Mouse (Mus musculus): Measurements from ENCODE around the gene Lpar1. TPM values are rescaled to one million over a fixed set of nuclear protein-coding genes. Genes with fewer than 3 reads are reported as not detected.

Gene Lpar1
- polyA plus RNA-seq, 1 experiment from 2014 or later, result 115 TPM

GRCm38 (mm10) chr4:58469651-58470592 is 83.8 kb downstream of the Lpar1 start:
- Histone ChIP-seq H3K4me2 (ENCODE audit: low read depth, low read length) (no peak overlapping the region), H3K4me3 (ENCODE audit: low read depth, low read length) (no peak overlapping the region), H3K9me3 (ENCODE audit: control insufficient read depth, low read length) (no peaks in the 10 kb centered on the region), H3K4me1 (ENCODE audit: control insufficient read depth, insufficient read depth, low read length) (no peaks in the 10 kb centered on the region), H3K27me3 (replicated peaks; ENCODE audit: control insufficient read depth, insufficient read depth, low read length) (no peaks in the 10 kb centered on the region), H3K27ac (replicated peaks; ENCODE audit: low read depth, low read length) (no peak overlapping the region), H3K36me3 (ENCODE audit: control insufficient read depth, insufficient read depth, low read length) (no peaks in the 10 kb centered on the region), H3K9ac (ENCODE audit: low read depth, low read length) (no peak overlapping the region)
- DNase-seq (ENCODE audit: low spot score) (no peak), ATAC-seq (ENCODE audit: low read depth) (no peak)
- WGBS, result 89% methylated on average over 5 of the region's 5 CpGs

- Histone ChIP-seq H3K4me2 (ENCODE audit: low read depth, low read length) (no peak overlapping the region), H3K4me3 (ENCODE audit: low read depth, low read length) (no peak overlapping the region), H3K27me3 (replicated peaks; ENCODE audit: control insufficient read depth, insufficient read depth, low read length) (no peaks in the 10 kb centered on the region), H3K4me1 (ENCODE audit: control insufficient read depth, insufficient read depth, low read length) (no peaks in the 10 kb centered on the region), H3K9me3 (ENCODE audit: control insufficient read depth, low read length) (no peaks in the 10 kb centered on the region), H3K9ac (ENCODE audit: low read depth, low read length) (no peak overlapping the region), H3K36me3 (ENCODE audit: control insufficient read depth, insufficient read depth, low read length) (no peaks in the 10 kb centered on the region), H3K27ac (replicated peaks; ENCODE audit: low read depth, low read length) (no peak overlapping the region)
- WGBS, result 71% methylated on average over 7 of the region's 7 CpGs
- no peak for DNase-seq (ENCODE audit: low spot score)
- no peak for ATAC-seq (ENCODE audit: low read depth)
Observed at GRCm38 (mm10) chr4:58469035-58469434, 84.7 kb downstream of the Lpar1 start.

GRCm38 (mm10) chr4:58465586-58465985 is 88.1 kb downstream of the Lpar1 start:
- no peak for ATAC-seq (ENCODE audit: low read depth)
- H3K27ac ChIP-seq (replicated peaks; ENCODE audit: low read depth, low read length), result no peak overlapping the region
- H3K27me3 ChIP-seq (replicated peaks; ENCODE audit: control insufficient read depth, insufficient read depth, low read length), result no peaks in the 10 kb centered on the region
- no peak overlapping the region for H3K4me3 ChIP-seq (ENCODE audit: low read depth, low read length)
- H3K9ac ChIP-seq (ENCODE audit: low read depth, low read length), result no peak overlapping the region
- no peak for DNase-seq (ENCODE audit: low spot score)
- H3K4me1 ChIP-seq (ENCODE audit: control insufficient read depth, insufficient read depth, low read length), result peaks cover 4% of the 10 kb centered on the region; the same call in 1 of the 2 replicates
- 91% methylated on average over 5 of the region's 5 CpGs for WGBS
- no peaks in the 10 kb centered on the region for H3K9me3 ChIP-seq (ENCODE audit: control insufficient read depth, low read length)
- H3K36me3 ChIP-seq (ENCODE audit: control insufficient read depth, insufficient read depth, low read length), result no peaks in the 10 kb centered on the region
- no peak overlapping the region for H3K4me2 ChIP-seq (ENCODE audit: low read depth, low read length)

GRCm38 (mm10) chr4:58464390-58465164 is 89.1 kb downstream of the Lpar1 start:
- no peak overlapping the region for H3K4me2 ChIP-seq (ENCODE audit: low read depth, low read length)
- H3K4me3 ChIP-seq (ENCODE audit: low read depth, low read length), result no peak overlapping the region
- H3K9me3 ChIP-seq (ENCODE audit: control insufficient read depth, low read length), result no peaks in the 10 kb centered on the region
- no peaks in the 10 kb centered on the region for H3K36me3 ChIP-seq (ENCODE audit: control insufficient read depth, insufficient read depth, low read length)
- H3K27me3 ChIP-seq (replicated peaks; ENCODE audit: control insufficient read depth, insufficient read depth, low read length), result no peaks in the 10 kb centered on the region
- H3K4me1 ChIP-seq (ENCODE audit: control insufficient read depth, insufficient read depth, low read length), result peaks cover 4% of the 10 kb centered on the region; the same call in 1 of the 2 replicates
- 81% methylated on average over 13 of the region's 13 CpGs for WGBS
- ATAC-seq (ENCODE audit: low read depth), result peak; percentile 33; the same call in 1 of the 2 replicates
- no peak overlapping the region for H3K27ac ChIP-seq (replicated peaks; ENCODE audit: low read depth, low read length)
- DNase-seq (ENCODE audit: low spot score), result peak; percentile 37
- H3K9ac ChIP-seq (ENCODE audit: low read depth, low read length), result no peak overlapping the region

GRCm38 (mm10) chr4:58462990-58463389 is 90.7 kb downstream of the Lpar1 start:
- ATAC-seq (ENCODE audit: low read depth) (no peak), DNase-seq (ENCODE audit: low spot score) (no peak)
- H3K4me1 ChIP-seq (ENCODE audit: control insufficient read depth, insufficient read depth, low read length), result peaks cover 4% of the 10 kb centered on the region; the same call in 1 of the 2 replicates
- 0 out of 2 replicates have a peak, but pooled peaks cover 6% of the 10 kb centered on the region for H3K9me3 ChIP-seq (ENCODE audit: control insufficient read depth, low read length)
- H3K4me3 ChIP-seq (ENCODE audit: low read depth, low read length), result no peak overlapping the region
- no peak overlapping the region for H3K27ac ChIP-seq (replicated peaks; ENCODE audit: low read depth, low read length)
- H3K27me3 ChIP-seq (replicated peaks; ENCODE audit: control insufficient read depth, insufficient read depth, low read length), result no peaks in the 10 kb centered on the region
- 74% methylated on average over 5 of the region's 5 CpGs for WGBS
- no peak overlapping the region for H3K9ac ChIP-seq (ENCODE audit: low read depth, low read length)
- H3K36me3 ChIP-seq (ENCODE audit: control insufficient read depth, insufficient read depth, low read length), result peaks cover 3% of the 10 kb centered on the region; the same call in 1 of the 2 replicates
- no peak overlapping the region for H3K4me2 ChIP-seq (ENCODE audit: low read depth, low read length)

- Histone ChIP-seq H3K4me1 (ENCODE audit: control insufficient read depth, insufficient read depth, low read length) (peaks cover 4% of the 10 kb centered on the region; the same call in 1 of the 2 replicates), H3K36me3 (ENCODE audit: control insufficient read depth, insufficient read depth, low read length) (peaks cover 3% of the 10 kb centered on the region; the same call in 1 of the 2 replicates), H3K27ac (replicated peaks; ENCODE audit: low read depth, low read length) (no peak overlapping the region), H3K27me3 (replicated peaks; ENCODE audit: control insufficient read depth, insufficient read depth, low read length) (no peaks in the 10 kb centered on the region), H3K4me3 (ENCODE audit: low read depth, low read length) (no peak overlapping the region), H3K9me3 (ENCODE audit: control insufficient read depth, low read length) (0 out of 2 replicates have a peak, but pooled peaks cover 6% of the 10 kb centered on the region), H3K9ac (ENCODE audit: low read depth, low read length) (no peak overlapping the region), H3K4me2 (ENCODE audit: low read depth, low read length) (no peak overlapping the region)
- DNase-seq (ENCODE audit: low spot score) (no peak), ATAC-seq (ENCODE audit: low read depth) (no peak)
- 78% methylated on average over 2 of the region's 2 CpGs for WGBS
Observed at GRCm38 (mm10) chr4:58462586-58462985, 91.1 kb downstream of the Lpar1 start.

GRCm38 (mm10) chr4:58453334-58453733 is 100.4 kb downstream of the Lpar1 start:
- Histone ChIP-seq H3K4me1 (ENCODE audit: control insufficient read depth, insufficient read depth, low read length) (no peaks in the 10 kb centered on the region), H3K4me3 (ENCODE audit: low read depth, low read length) (no peak overlapping the region), H3K9ac (ENCODE audit: low read depth, low read length) (no peak overlapping the region), H3K36me3 (ENCODE audit: control insufficient read depth, insufficient read depth, low read length) (0 out of 2 replicates have a peak, but pooled peaks cover 3% of the 10 kb centered on the region), H3K27me3 (replicated peaks; ENCODE audit: control insufficient read depth, insufficient read depth, low read length) (no peaks in the 10 kb centered on the region), H3K9me3 (ENCODE audit: control insufficient read depth, low read length) (0 out of 2 replicates have a peak, but pooled peaks cover 5% of the 10 kb centered on the region), H3K4me2 (ENCODE audit: low read depth, low read length) (no peak overlapping the region), H3K27ac (replicated peaks; ENCODE audit: low read depth, low read length) (no peak overlapping the region)
- WGBS, result 52% methylated on average over 4 of the region's 4 CpGs
- peak; percentile 73 for DNase-seq (ENCODE audit: low spot score)
- ATAC-seq (ENCODE audit: low read depth), result 0 out of 2 replicates have a peak, but pooled peaks have one; percentile 30

- WGBS, result 89% methylated on average over 3 of the region's 3 CpGs
- Histone ChIP-seq H3K4me1 (ENCODE audit: control insufficient read depth, insufficient read depth, low read length) (no peaks in the 10 kb centered on the region), H3K4me3 (ENCODE audit: low read depth, low read length) (no peak overlapping the region), H3K27ac (replicated peaks; ENCODE audit: low read depth, low read length) (no peak overlapping the region), H3K9ac (ENCODE audit: low read depth, low read length) (no peak overlapping the region), H3K9me3 (ENCODE audit: control insufficient read depth, low read length) (no peaks in the 10 kb centered on the region), H3K27me3 (replicated peaks; ENCODE audit: control insufficient read depth, insufficient read depth, low read length) (no peaks in the 10 kb centered on the region), H3K36me3 (ENCODE audit: control insufficient read depth, insufficient read depth, low read length) (no peaks in the 10 kb centered on the region), H3K4me2 (ENCODE audit: low read depth, low read length) (no peak overlapping the region)
- DNase-seq (ENCODE audit: low spot score), result no peak
- no peak for ATAC-seq (ENCODE audit: low read depth)
Observed at GRCm38 (mm10) chr4:58448825-58449224, 104.9 kb downstream of the Lpar1 start.

Measured in embryonic facial prominence, embryonic 14.5 days (tissue).